In the genomic region with DNA sequence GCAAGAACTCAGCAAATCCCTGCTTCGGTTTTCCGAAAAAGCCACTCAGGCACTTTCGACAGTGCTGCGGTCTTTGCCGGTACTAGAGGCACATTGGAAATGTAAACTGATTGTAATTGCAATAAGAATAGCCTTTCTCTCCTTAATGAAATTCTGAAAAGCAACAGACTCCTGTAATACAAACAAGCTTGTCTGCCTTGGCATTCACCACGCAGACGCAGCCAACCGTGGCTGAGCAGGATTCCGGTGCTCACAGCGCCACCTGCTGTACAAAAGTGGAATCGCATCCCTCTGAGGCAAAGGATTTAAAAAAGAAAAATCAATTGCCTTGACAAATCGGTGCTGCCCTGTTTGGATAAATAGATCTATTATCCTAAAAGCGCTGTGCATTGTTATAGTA, we compare ENCODE assay signal across 8 mouse cellular contexts.
A peak's percentile ranks its signal among the peaks of the same experiment; 100 is the strongest.
DNase-seq lines count a peak whose midpoint lies in the region; ATAC-seq lines count a peak whose summit lies in the region.

No protein-coding gene starts in this region.

- WGBS in embryonic facial prominence, embryonic 13.5 days, result 2% methylated on average over 13 of the region's 13 CpGs
- 4% methylated on average over 13 of the region's 13 CpGs for WGBS in limb, embryonic 12.5 days
- WGBS in midbrain, embryonic 14.5 days, result 2% methylated on average over 13 of the region's 13 CpGs

- H3K4me2 ChIP-seq in embryonic facial prominence, embryonic 13.5 days, result peak overlapping the region; percentile 68
- H3K4me2 ChIP-seq in limb, embryonic 12.5 days, result peak overlapping the region; percentile 63
- peak overlapping the region; percentile 51 for H3K4me2 ChIP-seq in midbrain, embryonic 14.5 days (ENCODE audit: low read length)

- H3K9ac ChIP-seq in embryonic facial prominence, embryonic 13.5 days, result peak overlapping the region; percentile 61
- H3K9ac ChIP-seq in limb, embryonic 12.5 days (replicated peaks), result no peak overlapping the region; the same call in 1 of the 2 replicates
- H3K9ac ChIP-seq in midbrain, embryonic 14.5 days (replicated peaks; ENCODE audit: low read length), result no peak overlapping the region; the same call in 1 of the 2 replicates

- H3K4me1 ChIP-seq in embryonic facial prominence, embryonic 13.5 days, result peaks cover 9% of the 10 kb centered on the region; the same call in 1 of the 2 replicates
- H3K4me1 ChIP-seq in limb, embryonic 12.5 days (replicated peaks), result peaks cover 6% of the 10 kb centered on the region; the same call in 1 of the 2 replicates
- peaks cover 19% of the 10 kb centered on the region; the same call in 1 of the 2 replicates for H3K4me1 ChIP-seq in midbrain, embryonic 14.5 days (ENCODE audit: control insufficient read depth, insufficient read depth, low read length)

- peak; percentile 89 for DNase-seq in adrenal gland, postnatal 36 days
- DNase-seq in heart, adult 8-10 months (ENCODE audit: low spot score), result peak; percentile 84
- peak; percentile 64 to 89 for DNase-seq in kidney, adult 8-10 months
- DNase-seq in midbrain, embryonic 14.5 days, result peak; percentile 95
- peak; percentile 40 for DNase-seq in spleen, adult 12 weeks (ENCODE audit: low spot score)

- ATAC-seq in embryonic facial prominence, embryonic 13.5 days (ENCODE audit: insufficient number of reproducible peaks, insufficient read depth, low FRiP score, low TSS enrichment, low read depth), result no peak
- ATAC-seq in limb, embryonic 12.5 days (ENCODE audit: insufficient number of reproducible peaks, insufficient read depth, low FRiP score, low TSS enrichment, low read depth), result no peak
- ATAC-seq in midbrain, embryonic 14.5 days (ENCODE audit: low FRiP score, low TSS enrichment), result peak; percentile 60; the same call in 1 of the 2 replicates
- ATAC-seq in activated CD4-positive, CD25-positive, alpha-beta regulatory T cell, adult 4 months, result no peak

- H3K4me3 ChIP-seq in embryonic facial prominence, embryonic 13.5 days, result peak overlapping the region; percentile 41
- peak overlapping the region; percentile 34 for H3K4me3 ChIP-seq in limb, embryonic 12.5 days (replicated peaks)
- H3K4me3 ChIP-seq in midbrain, embryonic 14.5 days (replicated peaks; ENCODE audit: low read depth, low read length), result peak overlapping the region; percentile 32

- peak overlapping the region; percentile 56; the same call in 1 of the 2 replicates for H3K27ac ChIP-seq in embryonic facial prominence, embryonic 13.5 days
- H3K27ac ChIP-seq in limb, embryonic 12.5 days, result no peak overlapping the region
- H3K27ac ChIP-seq in midbrain, embryonic 14.5 days (replicated peaks; ENCODE audit: low read depth, low read length), result peak overlapping the region; percentile 69

- no peaks in the 10 kb centered on the region for H3K36me3 ChIP-seq in embryonic facial prominence, embryonic 13.5 days
- no peaks in the 10 kb centered on the region for H3K36me3 ChIP-seq in limb, embryonic 12.5 days
- H3K36me3 ChIP-seq in midbrain, embryonic 14.5 days (ENCODE audit: control insufficient read depth, insufficient read depth, low read length), result no peaks in the 10 kb centered on the region

- no peaks in the 10 kb centered on the region for H3K9me3 ChIP-seq in embryonic facial prominence, embryonic 13.5 days
- no peaks in the 10 kb centered on the region for H3K9me3 ChIP-seq in limb, embryonic 12.5 days
- no peaks in the 10 kb centered on the region for H3K9me3 ChIP-seq in midbrain, embryonic 14.5 days (ENCODE audit: control insufficient read depth, low read length)

- 0 out of 2 replicates have a peak, but pooled peaks cover 4% of the 10 kb centered on the region for H3K27me3 ChIP-seq in embryonic facial prominence, embryonic 13.5 days
- H3K27me3 ChIP-seq in limb, embryonic 12.5 days, result no peaks in the 10 kb centered on the region
- no peaks in the 10 kb centered on the region for H3K27me3 ChIP-seq in midbrain, embryonic 14.5 days (ENCODE audit: control insufficient read depth, insufficient read depth, low read length)

Comparison
In these comparisons a context has a peak if more than half of its experiments do, and no peak if none do; other contexts are left out.
1. DNase-seq: peak in every context shown above with its lines; median percentile 95 in midbrain, embryonic 14.5 days; 89 in adrenal gland, postnatal 36 days; 84 in heart, adult 8-10 months; 76 in kidney, adult 8-10 months; 40 in spleen, adult 12 weeks.